Mouse (Mus musculus) bone marrow macrophage, adult 2 months (primary cell): ENCODE results near the gene Gpd2. TPM values are rescaled to one million over a fixed set of nuclear protein-coding genes. Genes with fewer than 3 reads are reported as not detected.

Source experiments
- H3K27ac ChIP-seq: 2 replicates; pipeline ENCODE4 v1.5.1; 2012; ENCODE audit warnings: low read depth, low read length; ENCODE audit not compliant: insufficient read depth
- H3K4me1 ChIP-seq: 2 replicates; pipeline ENCODE4 v1.6.1; 2012; ENCODE audit warnings: low read length; ENCODE audit not compliant: control insufficient read depth, insufficient read depth
- H3K4me3 ChIP-seq: 2 replicates; pipeline ENCODE4 v1.5.1; 2012; ENCODE audit warnings: mild to moderate bottlenecking, low read length, moderate library complexity; ENCODE audit not compliant: insufficient read depth
- CTCF ChIP-seq: IDR thresholded peaks from 2 replicates; pipeline ENCODE4 v1.5.1; 2012; ENCODE audit warnings: low read depth, mild to moderate bottlenecking, low read length, moderate library complexity
- POLR2A ChIP-seq: IDR thresholded peaks from 2 replicates; pipeline ENCODE4 v1.6.1; 2012; ENCODE audit warnings: mild to moderate bottlenecking, low read depth, low read length, borderline replicate concordance
- polyA plus RNA-seq: library from polyadenylated mRNA; stranded (reverse); fragments of >200 nt; gene quantifications from 2 replicates; pipeline ENCODE4 v1.2.4, GENCODE M21; 2012; ENCODE audit not compliant: missing spikeins, insufficient read depth, insufficient read length

Gene Gpd2
- polyA plus RNA-seq, 1 experiment = 6.9 TPM

- H3K4me1 ChIP-seq = peaks cover 7% of the 10 kb centered on the region
These were observed 96.0 kb downstream of the Gpd2 start for GRCm38 (mm10) chr2:57333481-57333880.

DNA sequence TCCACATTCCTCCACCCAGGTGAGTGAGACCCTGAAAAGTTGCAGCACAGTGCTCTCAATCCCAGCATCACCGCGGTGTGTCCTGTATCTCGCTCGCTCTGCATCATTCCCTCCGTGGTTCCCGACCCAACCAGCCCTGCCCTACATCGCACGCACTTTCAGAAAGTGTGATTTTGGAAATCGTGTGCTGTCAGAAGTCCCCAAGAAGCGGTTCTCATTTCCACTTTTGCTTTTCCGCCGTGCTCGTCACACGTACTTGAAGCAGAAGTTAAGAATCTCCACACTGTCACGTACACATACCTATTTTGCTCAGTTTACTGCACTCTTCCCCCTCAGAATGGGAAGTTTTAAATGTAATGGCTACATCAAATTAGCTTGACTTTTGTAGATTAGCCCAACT lies 98.0 kb downstream of the Gpd2 start:
- H3K27ac ChIP-seq = no peak overlapping the region
- H3K4me3 ChIP-seq = no peak overlapping the region
- H3K4me1 ChIP-seq = peaks cover 7% of the 10 kb centered on the region
- TF ChIP-seq CTCF (no peak), POLR2A (no peak)

More at GRCm38 (mm10) chr2:57333481-57333880, 96.0 kb downstream of the Gpd2 start:
- TF ChIP-seq POLR2A (no peak), CTCF (no peak)
- Histone ChIP-seq H3K27ac (no peak overlapping the region), H3K4me3 (no peak overlapping the region)

- H3K4me1 ChIP-seq = no peaks in the 10 kb centered on the region
- no peak for TF ChIP-seq POLR2A
- H3K27ac ChIP-seq = no peak overlapping the region
- no peak overlapping the region for H3K4me3 ChIP-seq
These were observed 101.3 kb downstream of the Gpd2 start for GRCm38 (mm10) chr2:57338779-57339178.

DNA sequence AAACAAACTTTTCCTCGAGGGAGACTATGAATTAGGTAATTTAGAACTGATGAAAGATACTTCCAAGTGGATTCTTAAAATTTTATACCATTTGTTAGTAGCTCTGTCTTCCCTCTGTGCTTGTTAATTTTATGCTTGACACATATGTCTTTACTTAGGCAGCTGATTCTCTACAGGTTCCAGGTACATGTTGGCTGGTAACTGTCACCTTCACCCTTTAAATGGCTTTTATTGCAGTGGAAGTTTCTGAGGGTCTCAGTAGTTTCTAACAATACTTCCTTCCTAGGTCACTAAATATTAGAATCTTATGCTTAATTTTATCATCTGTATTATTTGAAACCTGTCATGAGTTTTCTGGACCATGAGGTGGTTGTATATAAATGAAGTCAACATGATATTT lies 105.5 kb downstream of the Gpd2 start:
- Histone ChIP-seq H3K4me3 (no peak overlapping the region), H3K4me1 (no peaks in the 10 kb centered on the region), H3K27ac (no peak overlapping the region)
- TF ChIP-seq CTCF (no peak), POLR2A (no peak)

DNA sequence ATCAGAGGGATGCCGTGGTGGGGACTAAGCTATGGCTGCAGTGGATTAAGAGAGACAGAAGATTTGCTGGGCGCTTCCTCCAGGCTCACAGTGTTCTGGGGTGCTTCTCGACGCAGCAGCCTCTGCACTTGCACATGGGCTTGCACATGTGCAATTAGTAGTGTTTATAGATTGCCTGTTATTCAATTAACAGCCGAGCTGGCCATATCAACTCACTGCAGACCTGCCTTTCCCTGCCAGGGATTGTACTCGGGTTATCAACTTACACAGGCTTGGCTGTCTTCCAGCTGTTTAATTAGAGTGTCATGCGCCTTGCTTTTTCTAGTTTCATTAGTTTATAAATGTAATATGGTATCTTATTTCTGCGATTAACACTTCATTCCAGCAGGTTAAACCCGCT lies 113.2 kb downstream of the Gpd2 start:
- TF ChIP-seq POLR2A = no peak
- TF ChIP-seq CTCF = no peak
- Histone ChIP-seq H3K4me1 (no peaks in the 10 kb centered on the region), H3K4me3 (no peak overlapping the region), H3K27ac (no peak overlapping the region)

DNA sequence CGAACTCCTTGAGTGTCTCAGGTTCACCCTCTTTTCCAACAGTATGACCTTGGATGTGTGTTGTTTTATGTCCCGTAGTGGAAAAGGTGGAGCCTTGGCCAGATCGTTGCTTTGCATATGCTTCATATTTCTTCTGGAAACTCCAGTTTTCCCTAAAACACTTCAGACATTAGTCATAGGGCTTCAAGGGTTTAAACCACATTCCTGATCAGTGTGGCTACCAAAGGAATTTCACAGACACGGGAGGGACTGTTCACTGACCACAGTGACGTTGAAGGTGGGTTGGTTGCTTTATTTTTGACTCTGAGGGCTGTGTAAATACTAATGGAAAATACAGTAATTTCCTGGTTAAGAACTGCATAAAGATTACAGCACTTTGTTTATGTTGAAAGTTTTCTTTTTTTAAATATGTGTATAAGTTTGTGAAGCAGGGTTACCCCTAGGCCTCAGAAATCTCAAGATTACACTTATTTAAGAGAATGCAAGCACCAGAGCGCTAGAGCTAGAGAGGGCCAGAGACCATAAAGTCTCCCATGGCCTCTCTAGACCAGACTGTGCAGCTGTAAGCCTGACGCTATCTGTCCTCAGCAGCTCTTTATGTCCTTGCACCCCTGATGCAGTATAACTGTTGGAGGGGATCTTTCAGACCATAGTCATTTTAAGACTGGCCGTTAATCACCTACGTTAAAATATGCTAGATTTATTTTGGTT lies 116.4 kb downstream of the Gpd2 start:
- Histone ChIP-seq H3K27ac (no peak overlapping the region), H3K4me1 (no peaks in the 10 kb centered on the region), H3K4me3 (no peak overlapping the region)
- TF ChIP-seq CTCF = no peak
- no peak for TF ChIP-seq POLR2A

GRCm38 (mm10) chr2:57354848-57355247 lies 117.4 kb downstream of the Gpd2 start:
- Histone ChIP-seq H3K4me3 (no peak overlapping the region), H3K4me1 (no peaks in the 10 kb centered on the region), H3K27ac (no peak overlapping the region)
- no peak for TF ChIP-seq CTCF
- TF ChIP-seq POLR2A = no peak

GRCm38 (mm10) chr2:57356222-57356822 lies 118.9 kb downstream of the Gpd2 start:
- Histone ChIP-seq H3K27ac (no peak overlapping the region), H3K4me1 (no peaks in the 10 kb centered on the region), H3K4me3 (no peak overlapping the region)
- no peak for TF ChIP-seq POLR2A
- no peak for TF ChIP-seq CTCF

- Histone ChIP-seq H3K27ac (no peak overlapping the region), H3K4me3 (no peak overlapping the region), H3K4me1 (no peaks in the 10 kb centered on the region)
- TF ChIP-seq POLR2A = no peak
These were observed 125.1 kb downstream of the Gpd2 start for GRCm38 (mm10) chr2:57362503-57362902.

DNA sequence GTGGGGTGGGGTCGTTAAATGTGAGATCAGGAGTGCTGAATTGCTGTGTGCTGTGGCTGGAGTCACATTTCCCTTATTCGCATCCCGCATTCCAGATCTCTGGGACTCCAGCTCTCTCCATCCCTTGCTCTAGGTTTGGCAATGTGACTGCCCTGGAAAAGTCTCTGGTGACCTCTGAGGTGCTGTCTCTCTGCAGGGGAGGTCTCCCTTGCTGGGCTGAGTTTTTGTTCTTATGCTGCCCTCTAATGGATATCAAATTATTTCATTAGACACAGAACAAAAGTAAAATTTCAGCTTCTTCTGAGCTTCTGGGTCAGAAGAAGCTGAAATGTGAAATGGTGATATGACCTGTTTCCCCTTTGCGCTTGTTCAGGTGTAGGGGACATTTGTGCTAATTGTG lies 137.2 kb downstream of the Gpd2 start:
- Histone ChIP-seq H3K4me1 (no peaks in the 10 kb centered on the region), H3K27ac (no peak overlapping the region), H3K4me3 (no peak overlapping the region)
- TF ChIP-seq CTCF (no peak), POLR2A (no peak)
